Mouse (Mus musculus) neutrophil, adult 5-6 weeks (primary cell): Measurements from ENCODE around the gene I830077J02Rik. TPM values are rescaled to one million over a fixed set of nuclear protein-coding genes. Genes with fewer than 3 reads are reported as not detected.
"Not testable (repeated sequence)": the region's sequence is repeated elsewhere in the genome, so short reads cannot be mapped to it uniquely, and the experiment has no call there.

Experiments
- ATAC-seq: fragments of 151-379, 151-347 bp; 2 replicates; pipeline ENCODE4 v1.8.0; 2017; ENCODE audit warnings: mild to moderate bottlenecking, moderate TSS enrichment; ENCODE audit not compliant: insufficient number of reproducible peaks, poor library complexity, low FRiP score, severe bottlenecking; ENCODE audit errors: extremely low read depth
- total RNA-seq: library from RNA; stranded (forward); fragments of 200-1000 nt; gene quantifications from 2 replicates; pipeline ENCODE4 v1.2.3, GENCODE M21; 2017

Gene I830077J02Rik
- total RNA-seq, 1 experiment from 2014 or later = 49.3 TPM

DNA sequence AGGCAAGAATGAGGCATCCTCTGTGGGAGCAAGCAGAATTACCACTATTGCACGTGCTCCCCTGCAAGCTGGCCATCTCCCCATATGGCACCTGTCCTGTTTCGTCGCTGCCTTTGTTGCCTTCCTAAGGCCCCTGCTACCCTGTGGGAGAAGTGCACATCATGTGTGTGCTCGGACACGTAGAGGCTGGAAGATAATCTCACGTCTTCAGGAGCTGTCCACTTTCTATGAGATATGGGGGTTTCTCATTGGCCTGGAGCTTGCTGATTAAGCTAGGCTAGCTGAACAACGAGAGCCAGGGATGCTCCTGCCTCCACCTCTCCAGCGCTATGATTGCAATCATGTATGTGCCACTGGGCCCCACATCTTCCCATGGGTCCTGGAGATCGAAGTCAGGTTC, 7.8 kb downstream of the I830077J02Rik start:
- ATAC-seq = no peak

DNA sequence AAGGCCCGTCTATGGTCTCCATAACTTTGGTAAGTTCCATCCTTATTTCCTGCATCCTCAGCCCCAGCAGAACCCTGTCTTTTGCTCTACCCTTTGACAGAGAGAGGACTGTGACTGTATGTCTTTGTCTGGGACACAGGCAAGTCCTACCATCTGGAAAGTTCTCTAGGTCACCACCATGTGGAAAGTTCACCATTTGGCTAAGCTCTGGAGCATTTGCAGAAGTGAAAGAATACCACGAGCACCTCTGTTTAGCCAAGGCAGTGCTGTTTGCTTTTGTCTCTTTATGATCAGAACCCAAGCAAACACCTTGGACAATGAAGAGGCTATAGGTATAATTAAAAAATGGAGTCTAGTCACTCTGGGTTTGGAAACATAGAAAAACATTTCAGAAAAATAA, 10.5 kb downstream of the I830077J02Rik start:
- ATAC-seq = no peak

DNA sequence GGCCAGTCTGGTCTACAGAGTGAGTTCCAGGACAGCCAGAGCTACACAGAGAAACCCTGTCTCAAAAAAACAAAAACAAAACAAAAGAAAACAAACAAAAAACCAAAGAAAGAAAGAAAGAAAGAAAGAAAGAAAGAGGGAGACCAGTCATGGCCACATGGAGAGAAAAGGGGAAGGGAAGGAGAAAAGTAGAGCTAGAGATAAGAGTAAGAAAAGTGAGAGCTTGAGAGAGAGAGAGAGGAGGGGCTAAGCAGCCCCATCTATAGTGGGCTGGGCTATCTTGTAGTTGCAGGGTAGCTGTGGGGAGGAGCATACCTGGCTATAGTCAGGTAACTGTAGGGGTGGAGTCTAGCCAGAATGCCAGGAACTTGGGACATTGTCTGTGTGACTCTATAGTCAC, 11.7 kb downstream of the I830077J02Rik start:
- not testable (repeated sequence) for ATAC-seq

DNA sequence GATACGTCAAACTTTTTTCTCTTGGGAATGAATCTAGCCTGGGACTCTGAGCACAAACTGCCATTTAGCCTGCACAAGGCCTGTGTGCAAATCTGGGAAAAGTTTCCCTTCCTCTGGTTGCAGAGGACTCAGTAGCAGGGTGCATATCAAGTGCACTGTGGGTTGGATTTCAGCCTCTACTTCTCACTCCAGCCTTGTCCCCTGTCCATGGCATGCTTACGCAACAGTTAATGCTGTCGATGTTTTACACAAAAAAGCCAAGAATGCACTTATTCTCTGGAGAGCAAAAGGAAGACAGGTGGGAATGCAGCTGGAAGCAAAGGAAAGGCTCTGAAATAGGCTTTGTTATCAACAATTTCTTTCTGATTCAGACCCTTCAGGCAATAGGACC, 14.1 kb downstream of the I830077J02Rik start:
- no peak for ATAC-seq

DNA sequence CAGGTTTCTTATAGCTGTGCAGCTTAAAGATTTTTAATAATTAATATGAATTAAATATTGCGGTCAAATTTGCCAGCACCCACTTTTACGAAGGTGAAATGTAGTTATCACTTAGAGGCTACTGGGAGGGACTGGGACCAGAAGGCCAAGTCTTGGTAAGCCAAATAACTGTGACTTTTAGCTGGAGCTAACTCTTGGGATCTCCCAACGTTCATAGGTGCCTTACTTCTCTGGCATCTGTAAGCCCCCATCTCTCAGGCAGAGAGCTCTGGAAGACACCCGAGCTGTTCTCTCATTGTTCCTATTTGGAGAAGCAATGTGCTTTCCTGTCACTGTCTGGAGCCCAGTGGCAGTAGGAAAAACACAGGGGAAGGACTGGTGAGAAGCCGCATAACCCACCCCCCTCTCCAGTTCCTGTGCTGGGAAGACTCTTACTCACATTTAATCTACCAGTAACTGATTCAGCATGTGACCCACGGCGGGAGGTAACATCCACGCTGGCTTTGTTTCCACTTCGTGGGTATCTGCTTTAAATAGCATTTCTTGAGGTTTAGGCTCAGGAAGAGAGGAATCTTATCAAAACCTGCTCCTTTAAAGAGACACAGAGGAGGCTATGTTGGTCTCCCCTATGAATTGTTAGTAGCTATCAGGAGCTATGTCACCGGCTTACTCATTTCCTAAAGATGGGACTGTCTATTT, 14.7 kb downstream of the I830077J02Rik start:
- no peak for ATAC-seq

DNA sequence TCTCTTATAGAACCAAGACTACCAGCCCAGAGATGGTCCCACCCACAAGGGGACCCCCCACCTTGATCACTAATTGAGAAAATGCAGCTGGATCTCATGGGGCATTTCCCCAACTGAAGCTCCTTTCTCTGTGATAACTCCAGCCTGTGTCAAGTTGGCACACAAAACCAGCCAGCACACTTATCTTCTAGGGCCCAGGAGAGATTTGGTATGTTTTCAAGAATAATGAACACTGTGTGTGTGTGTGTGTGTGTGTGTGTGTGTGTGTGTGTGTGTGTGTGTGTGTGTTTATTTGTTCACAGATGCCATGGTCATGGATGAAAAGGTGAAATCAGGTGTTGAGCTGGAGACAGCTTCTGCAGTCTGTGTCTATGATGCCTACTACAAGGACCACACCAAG, 16.0 kb downstream of the I830077J02Rik start:
- ATAC-seq = not testable (repeated sequence)

DNA sequence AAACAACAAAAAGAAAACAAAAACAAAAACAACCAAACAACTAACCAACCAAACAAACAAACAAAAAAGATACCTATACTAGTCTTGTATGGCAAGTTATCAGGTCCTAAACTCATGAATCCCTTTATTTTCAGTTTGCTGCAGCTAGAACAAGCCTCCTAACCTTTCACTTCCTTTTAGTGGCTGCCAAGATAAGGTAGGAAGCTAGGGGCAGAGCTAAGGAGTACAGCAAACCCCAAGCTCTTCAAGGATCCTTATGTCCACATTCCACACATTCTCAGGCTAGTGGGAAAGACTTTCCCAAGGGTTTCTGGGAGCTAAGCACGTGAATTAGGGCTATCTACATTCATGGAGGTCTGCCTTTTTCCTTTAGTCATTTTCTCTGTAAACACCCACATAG, 17.2 kb downstream of the I830077J02Rik start:
- no peak for ATAC-seq

DNA sequence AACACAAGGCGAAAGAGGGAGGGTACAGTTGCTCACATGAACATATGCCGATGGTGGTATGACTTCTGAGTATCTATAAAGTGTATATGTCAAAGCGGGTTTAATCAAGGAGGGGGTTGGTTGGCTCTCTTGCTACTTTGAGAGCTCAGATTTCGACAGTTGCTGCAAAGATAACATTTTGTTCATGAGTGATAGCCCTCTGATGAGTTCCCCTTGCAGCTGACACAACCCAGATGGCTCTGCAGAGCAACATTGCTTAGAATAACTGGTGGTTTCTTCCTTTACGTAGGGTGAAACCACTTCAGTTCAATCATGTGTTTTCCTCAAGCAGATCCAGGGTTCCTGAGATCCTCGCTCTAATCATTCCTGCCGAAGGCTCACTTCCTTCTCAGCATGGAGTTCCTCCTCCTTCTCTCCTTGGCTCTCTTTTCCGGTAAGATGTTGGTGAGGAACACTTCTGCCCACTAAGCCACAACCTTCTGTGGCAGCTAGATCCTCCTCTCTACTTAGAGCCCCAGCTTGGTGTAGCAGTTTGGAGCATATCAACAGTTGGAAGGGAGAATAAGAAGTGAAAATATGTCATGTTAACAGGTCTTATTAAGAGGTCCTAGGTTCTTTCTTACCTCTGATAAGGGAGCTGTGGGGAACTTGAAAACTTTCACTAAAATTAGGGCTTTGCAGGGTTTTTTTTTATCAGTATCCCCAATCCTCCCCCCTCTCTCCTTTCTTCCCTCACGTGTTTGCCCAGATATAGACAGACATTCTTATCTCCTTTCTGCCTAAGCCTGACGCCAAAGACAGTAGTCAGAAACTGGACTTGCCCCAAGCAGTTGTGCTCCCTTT, 18.4 kb downstream of the I830077J02Rik start:
- ATAC-seq = no peak

DNA sequence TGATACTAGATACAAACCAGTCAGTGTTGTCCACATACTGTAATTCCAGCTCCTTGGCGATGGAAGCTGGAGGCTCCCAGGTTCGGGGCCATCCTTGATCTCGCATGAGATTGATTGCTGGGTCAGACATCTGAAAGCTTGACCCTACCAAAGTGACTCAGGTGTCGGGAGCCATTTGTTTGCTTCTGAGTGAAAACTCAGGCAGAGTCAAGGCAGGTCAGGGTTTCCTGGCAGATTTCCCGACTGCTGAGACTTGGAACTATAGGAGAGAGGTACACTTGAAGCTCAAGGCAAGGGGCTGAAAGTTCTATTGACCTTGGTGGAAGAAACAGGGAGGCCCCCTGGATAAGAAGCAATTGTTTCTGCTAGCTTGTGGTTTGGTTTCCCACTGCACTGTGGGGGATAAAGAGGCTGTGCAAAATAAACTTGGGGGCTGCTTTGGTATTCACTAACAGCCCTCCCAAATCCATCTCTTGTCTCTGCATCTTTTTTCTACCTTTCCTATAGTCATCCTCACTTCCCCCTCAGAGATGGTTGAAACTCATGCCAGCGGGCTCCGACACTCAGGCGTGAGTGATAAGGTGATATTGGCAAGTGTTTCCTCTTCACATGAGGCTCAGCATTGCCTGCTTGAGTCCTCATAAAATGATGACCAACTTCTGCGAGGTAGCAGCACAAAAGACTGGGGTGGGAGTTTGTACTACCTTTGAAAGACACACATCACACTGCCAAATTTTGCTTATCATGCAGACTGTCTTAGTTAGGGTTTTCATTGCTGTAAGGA, 20.2 kb downstream of the I830077J02Rik start:
- no peak for ATAC-seq

DNA sequence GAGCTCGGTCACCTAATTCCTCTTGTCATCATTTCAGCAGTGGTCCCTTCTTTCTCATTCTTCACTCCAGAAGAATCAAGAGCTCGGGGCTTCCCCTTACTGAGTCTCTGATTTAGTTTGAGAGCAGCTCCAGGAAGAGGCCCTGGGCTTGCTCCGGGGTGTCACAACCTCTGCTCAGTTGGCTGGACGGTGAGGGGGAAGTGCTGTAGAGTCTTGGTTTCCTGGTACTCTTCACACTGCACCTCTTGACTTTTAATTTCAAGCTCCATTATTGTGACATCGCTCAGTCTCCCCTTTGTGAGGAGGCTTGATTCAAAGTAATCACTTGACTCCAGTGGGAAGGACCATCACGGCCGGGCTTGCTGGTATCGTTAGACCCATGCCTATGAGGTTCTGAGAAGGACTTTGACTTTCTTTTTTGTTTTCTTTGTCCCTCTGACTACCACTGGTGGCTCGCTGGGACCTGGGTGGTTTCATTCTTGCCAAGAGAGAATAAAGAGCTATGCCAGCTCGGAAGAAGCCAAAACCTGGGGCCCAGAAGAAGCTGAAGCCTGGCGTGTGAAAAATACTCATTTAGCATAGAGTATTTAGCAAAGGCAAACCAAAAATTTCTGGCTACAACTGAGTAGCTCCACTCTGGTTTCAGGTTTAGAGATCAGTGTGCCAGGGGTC, 21.8 kb downstream of the I830077J02Rik start:
- ATAC-seq = peak; percentile 88

DNA sequence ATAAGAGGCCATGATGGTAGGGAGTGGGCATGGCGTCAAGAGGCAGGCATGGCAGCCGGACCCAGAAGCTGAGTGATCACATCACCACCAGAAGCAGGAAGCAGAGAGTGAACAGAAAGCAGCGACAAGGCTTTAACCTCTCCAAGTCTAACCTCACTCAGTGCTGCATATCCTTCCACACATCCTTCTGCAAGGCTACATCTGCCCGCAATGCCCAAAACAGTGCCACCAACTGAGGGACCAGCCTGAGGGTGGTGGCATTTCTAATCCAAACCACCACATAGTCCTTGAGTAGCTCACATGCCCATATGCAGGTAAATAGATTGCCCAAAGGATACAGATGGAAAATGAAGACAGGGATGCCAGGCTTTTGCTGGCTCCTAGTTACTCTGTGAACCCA, 23.5 kb downstream of the I830077J02Rik start:
- no peak for ATAC-seq

DNA sequence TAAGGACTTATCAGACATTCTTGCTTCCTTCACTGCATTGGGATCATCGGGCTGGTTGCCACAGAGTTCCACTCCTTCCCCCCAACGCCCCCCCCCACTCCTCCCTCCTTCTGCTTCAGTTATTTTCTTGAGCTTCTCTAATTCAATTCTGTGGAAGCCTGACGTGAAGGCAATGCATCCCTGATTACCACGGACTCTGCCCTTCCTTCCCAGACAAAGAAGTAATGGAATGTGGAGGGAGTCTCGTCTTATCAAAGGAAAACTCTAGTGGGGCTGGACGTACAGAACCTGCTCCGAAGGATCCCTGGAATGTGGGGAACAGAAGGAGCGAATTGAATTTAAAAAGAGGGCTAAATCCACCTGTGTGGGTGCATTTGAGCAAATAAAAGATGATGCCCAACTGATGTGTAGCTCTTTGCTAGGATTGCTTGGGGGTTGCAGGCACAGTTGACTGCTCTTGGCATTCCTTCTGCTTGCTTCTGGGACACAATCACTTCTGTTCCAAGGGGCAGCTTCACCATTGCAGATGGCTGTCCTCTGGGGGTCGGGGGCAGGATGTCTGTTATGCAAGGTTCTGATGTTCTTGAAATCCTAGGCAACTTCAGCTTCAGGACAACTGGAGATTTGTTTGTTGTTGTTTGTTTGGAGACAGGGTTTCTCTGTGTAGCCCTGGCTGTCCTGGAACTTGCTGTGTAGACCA, 24.4 kb downstream of the I830077J02Rik start:
- no peak for ATAC-seq

DNA sequence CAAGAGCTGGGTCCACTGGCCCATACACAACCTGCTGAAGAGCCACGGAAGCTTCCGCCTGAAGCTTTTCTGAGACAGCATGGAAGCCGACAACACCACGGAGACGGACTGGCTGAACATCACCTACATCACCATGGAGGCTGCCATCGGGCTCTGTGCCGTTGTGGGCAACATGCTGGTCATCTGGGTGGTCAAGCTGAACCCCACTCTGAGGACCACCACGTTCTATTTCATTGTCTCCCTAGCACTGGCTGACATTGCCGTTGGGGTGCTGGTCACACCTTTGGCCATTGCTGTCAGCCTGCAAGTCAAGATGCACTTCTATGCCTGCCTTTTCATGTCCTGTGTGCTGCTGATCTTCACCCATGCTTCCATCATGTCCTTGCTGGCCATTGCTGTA, 27.7 kb downstream of the I830077J02Rik start:
- no peak for ATAC-seq

DNA sequence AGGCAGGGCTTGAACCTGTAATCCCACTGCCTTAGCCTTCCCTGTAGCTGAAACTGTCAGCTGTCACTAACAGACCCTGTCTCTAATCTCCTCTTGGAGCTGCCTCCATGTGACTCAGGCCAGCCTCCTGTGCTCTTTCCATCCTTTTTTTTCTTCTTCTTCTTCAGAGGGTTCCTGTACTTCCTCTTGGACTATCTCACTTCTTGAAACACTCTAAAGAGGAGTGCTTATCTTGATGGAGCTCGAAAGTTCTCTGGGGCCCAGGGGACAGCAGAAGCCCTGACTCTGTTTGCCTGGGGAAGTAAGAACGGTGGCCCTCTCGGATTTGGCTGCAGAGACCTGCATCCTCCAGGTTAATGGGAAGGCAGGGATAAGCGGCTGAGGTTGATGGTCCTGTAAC, 28.3 kb downstream of the I830077J02Rik start:
- no peak for ATAC-seq

DNA sequence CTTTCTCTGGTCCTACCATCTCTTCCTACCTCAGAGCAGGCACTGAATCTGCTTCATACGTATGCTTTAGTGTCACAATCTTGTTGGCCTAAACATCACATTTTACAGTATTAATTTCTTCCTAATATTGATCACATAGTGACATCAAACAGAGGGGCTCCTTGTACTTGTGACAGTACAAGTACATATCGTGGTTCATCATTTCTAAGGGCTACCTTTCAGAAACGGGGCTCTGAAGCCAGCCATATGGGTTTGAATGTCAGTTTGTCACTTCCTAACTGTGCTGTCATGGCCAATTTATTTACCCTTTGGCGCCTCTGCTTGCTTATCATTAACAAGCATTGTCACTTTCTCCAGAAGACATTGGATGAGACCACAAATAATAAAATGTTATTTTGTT, 31.0 kb downstream of the I830077J02Rik start:
- no peak for ATAC-seq

DNA sequence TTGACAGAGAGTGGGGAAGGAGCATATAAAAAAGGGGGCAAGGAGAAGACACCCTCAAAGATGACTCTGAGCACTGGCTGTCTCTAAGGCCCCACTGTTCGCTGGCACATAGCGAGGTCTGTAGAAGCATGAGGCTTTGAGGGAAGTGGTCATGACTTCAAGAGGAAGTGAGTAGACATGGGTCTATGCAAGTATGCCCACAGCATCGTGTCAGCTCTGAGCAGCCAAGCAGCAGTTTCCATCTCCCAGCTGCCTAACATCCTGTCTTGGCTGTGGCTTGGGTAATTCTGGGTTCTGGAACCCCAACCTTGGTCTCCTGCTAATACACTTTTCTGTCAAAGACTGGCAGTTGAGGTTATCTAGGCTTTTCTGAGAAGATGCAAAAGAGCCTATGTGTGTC, 31.7 kb downstream of the I830077J02Rik start:
- ATAC-seq = peak; percentile 88

DNA sequence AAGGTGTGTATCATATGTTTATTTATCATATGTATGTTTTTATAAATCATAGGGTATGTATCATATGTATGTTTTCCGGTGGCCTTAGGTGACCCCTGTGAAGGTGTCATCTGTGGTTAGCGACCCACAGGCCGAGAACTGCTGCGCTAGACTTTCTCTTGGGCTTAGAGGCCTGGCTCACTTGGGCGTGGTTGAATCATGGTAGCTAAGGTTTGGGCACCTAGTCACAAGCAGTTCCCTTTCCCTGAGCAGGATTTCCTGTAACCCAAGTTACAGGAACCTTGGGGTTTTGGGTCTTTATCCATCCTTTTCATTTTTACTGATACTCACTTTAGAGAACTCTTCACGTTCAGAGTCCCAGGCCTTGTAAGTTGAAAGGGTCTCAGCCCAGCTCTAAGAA, 32.2 kb downstream of the I830077J02Rik start:
- ATAC-seq = no peak

DNA sequence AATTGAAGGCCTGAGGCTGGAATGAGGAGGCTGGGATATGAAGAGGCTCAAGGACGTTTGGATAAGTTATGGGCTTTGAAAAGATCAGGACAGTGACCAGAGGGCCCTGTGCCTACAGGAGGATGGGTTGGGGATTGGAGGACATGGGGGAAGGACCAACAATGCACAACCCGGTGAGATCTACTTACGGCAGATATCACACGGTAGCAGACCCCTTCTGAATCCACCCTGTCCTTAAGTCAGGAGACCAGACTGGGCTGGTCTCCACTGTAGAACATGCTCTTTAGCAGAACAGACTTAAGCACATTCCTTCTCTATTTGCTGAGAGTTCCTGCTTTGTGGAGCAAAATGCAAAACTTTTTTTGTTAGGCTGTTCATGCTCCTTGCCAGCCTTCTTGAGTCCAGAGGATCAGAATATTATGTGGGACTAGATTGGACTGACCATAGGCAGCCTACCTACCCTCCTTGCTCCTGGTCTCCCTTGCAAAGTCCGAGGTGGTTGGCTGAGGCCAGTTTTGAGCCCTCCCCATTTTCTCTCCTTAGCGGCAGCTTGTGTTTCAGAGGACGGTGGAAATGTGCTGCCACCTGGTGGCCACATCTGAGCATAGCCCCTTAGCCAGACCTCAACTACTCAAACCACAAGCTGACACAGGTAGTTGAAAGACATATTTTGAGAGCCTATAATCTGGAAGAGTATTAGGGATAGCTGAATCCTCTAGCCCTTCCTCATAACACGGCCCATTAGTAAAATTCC, 32.9 kb downstream of the I830077J02Rik start:
- peak; percentile 63 for ATAC-seq
